Mouse (Mus musculus): ENCODE data around the gene Tra2b.

DNA sequence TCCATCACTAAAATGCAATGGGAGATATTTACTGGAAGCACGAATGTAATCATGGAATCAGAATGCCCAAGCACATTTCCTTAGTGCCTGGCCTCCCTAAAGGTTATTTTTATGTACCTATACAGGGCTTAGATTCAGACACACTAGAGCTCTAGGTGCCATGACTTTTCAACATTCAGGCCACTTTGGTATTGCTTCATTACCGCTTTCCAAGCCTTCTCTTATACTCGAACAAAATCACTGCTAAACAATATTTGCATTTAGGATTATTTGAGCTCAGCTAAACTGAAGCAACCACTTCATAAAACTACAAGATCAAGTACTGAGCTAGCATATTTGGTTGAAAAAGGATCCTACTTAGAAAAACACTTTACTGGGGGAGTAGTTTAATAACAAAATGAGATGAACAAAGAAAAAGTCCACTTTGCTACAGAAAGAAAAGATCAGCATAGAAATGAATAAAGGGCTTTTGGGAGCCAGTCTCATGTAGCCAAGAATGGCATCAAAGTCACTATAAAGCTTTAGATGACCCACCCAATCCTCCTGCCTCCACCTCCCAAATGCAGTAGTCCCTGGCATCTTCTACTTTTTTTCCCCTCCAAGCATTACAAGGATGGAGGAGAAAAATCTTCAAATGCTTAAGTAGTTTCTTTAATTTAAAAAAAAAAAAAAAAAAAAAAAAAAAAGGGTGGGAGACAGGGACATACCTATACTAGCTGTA is 5.2 kb downstream of the Tra2b start:
- TF ChIP-seq GATA1 (IDR thresholded peaks at IDR 0.05; ENCODE audit: low read length) = no peak
- TF ChIP-seq TAL1 (IDR thresholded peaks at IDR 0.05; ENCODE audit: low read length) = no peak
